Mouse (Mus musculus) cortical plate, adult 2 months (tissue): Measurements from ENCODE around the gene Hip1.

Experiments
- CTCF ChIP-seq: fragments of 200-500 bp; IDR thresholded peaks from 2 replicates; pipeline ENCODE4 v1.5.1; 2011; ENCODE audit warnings: mild to moderate bottlenecking, control low read depth, low read length; ENCODE audit not compliant: insufficient read depth; ENCODE audit errors: extremely low read depth
- POLR2A ChIP-seq: fragments of 200-500 bp; IDR thresholded peaks from 2 replicates; pipeline ENCODE4 v1.6.1; 2011; ENCODE audit warnings: mild to moderate bottlenecking, low read length, control low read depth; ENCODE audit not compliant: insufficient read depth; ENCODE audit errors: extremely low read depth

DNA sequence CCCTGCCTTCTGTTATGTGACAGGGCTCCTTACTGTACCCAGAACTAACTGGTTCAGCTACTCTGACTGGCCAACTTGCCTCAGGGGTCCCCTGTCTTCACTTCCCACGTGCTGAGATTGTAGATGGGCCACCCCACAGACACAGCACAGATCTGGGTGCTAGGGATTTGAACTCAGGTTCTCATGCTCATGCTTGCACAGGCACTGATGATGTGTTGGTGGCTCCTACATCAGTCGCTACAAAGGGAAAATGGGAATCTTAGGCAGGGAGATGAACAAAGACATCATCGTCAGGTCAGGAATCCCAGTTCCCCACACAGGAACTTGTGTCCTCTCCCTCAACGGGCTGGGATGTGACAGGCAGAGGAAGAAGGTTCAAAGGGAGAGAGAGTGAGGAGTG is 31.1 kb upstream of the Hip1 start:
- TF ChIP-seq CTCF (no peak), POLR2A (no peak)
